Mouse (Mus musculus) midbrain, embryonic 14.5 days (tissue): ENCODE data around the gene Drg1. TPM values are rescaled to one million over a fixed set of nuclear protein-coding genes. Genes with fewer than 3 reads are reported as not detected.
"Not testable (repeated sequence)": the region's sequence is repeated elsewhere in the genome, so short reads cannot be mapped to it uniquely, and the experiment has no call there.

ENCODE experiments used
- ATAC-seq: fragments of 200-750 bp; cut with Nextera tagmentation; 2 replicates; pipeline ENCODE4 v1.8.0; 2017; ENCODE audit warnings: moderate number of reproducible peaks, moderate library complexity; ENCODE audit not compliant: low FRiP score, low TSS enrichment
- DNase-seq: peaks from one replicate; pipeline ENCODE4 v3.0.0-alpha.2; 2015
- H3K27ac ChIP-seq: fragments of 300-500 bp; sonication (generic); replicated peaks from 2 replicates; pipeline ENCODE4 v1.5.1; 2014; ENCODE audit warnings: mild to moderate bottlenecking, low read depth, low read length, moderate library complexity
- H3K27me3 ChIP-seq: fragments of 300-500 bp; sonication (generic); 2 replicates; pipeline ENCODE4 v1.6.1; 2014; ENCODE audit warnings: low read length, control low read depth, mixed read lengths; ENCODE audit not compliant: control insufficient read depth, insufficient read depth
- H3K36me3 ChIP-seq: fragments of 300-500 bp; sonication (generic); 2 replicates; pipeline ENCODE4 v1.6.1; 2014; ENCODE audit warnings: low read length, control low read depth; ENCODE audit not compliant: control insufficient read depth, insufficient read depth
- H3K4me1 ChIP-seq: fragments of 300-500 bp; sonication (generic); 2 replicates; pipeline ENCODE4 v1.6.1; 2014; ENCODE audit warnings: mild to moderate bottlenecking, antibody characterized with exemption, low read length, control low read depth; ENCODE audit not compliant: control insufficient read depth, insufficient read depth
- H3K4me2 ChIP-seq: fragments of 300-500 bp; sonication (generic); 2 replicates; pipeline ENCODE4 v1.6.1; 2014; ENCODE audit warnings: mild to moderate bottlenecking, low read length, moderate library complexity
- H3K4me3 ChIP-seq: fragments of 300-500 bp; sonication (generic); replicated peaks from 2 replicates; pipeline ENCODE4 v1.5.1; 2014; ENCODE audit warnings: low read depth, low read length
- H3K9ac ChIP-seq: fragments of 300-500 bp; sonication (generic); replicated peaks from 2 replicates; pipeline ENCODE4 v1.6.1; 2014; ENCODE audit warnings: mild to moderate bottlenecking, low read length, moderate library complexity
- H3K9me3 ChIP-seq: fragments of 300-500 bp; sonication (generic); 2 replicates; pipeline ENCODE4 v1.6.1; 2016; ENCODE audit warnings: low read length, control low read depth, mixed read lengths; ENCODE audit not compliant: control insufficient read depth
- WGBS: fragments of 180-500 bp; shearing (Covaris S2); extraction: QIAGEN DNeasy Blood & Tissue Kit; methylation state at CpG from one replicate; pipeline ENCODE4 v1.1.7; 2014; 5-methylcytosine and 5-hydroxymethylcytosine counted together
- polyA plus RNA-seq: library from polyadenylated mRNA; unstranded; fragments of >200 nt; fragmentation: Nextera tagmentation; extraction: Ambion mirVana; gene quantifications from 2 replicates; pipeline ENCODE4 v1.2.1, GENCODE M21; 2014

Drg1 gene
- polyA plus RNA-seq, 1 experiment from 2014 or later = 242 TPM

- WGBS = 94% methylated on average over 7 of the region's 7 CpGs
- H3K9me3 ChIP-seq, H3K27me3 ChIP-seq, H3K36me3 ChIP-seq, H3K9ac ChIP-seq, H3K4me1 ChIP-seq, H3K27ac ChIP-seq, DNase-seq, ATAC-seq, H3K4me2 ChIP-seq, H3K4me3 ChIP-seq: not testable (repeated sequence)
Observed at GRCm38 (mm10) chr11:3200636-3201035, 65.6 kb downstream of the Drg1 start.

- no peaks in the 10 kb centered on the region for H3K9me3 ChIP-seq
- H3K27ac ChIP-seq = no peak within 1 kb of the TSS
- ATAC-seq (no peak), DNase-seq (no peak)
- no peaks in the 10 kb centered on the region for H3K27me3 ChIP-seq
- no peaks in the 10 kb centered on the region for H3K4me1 ChIP-seq
- H3K4me3 ChIP-seq = no peak within 1 kb of the TSS
- H3K9ac ChIP-seq = no peak within 1 kb of the TSS
- H3K36me3 ChIP-seq = no peaks in the 10 kb centered on the region
- no peak within 1 kb of the TSS for H3K4me2 ChIP-seq
- WGBS = 86% methylated on average over 25 of the region's 25 CpGs
Observed at GRCm38 (mm10) chr11:3193363-3193762, 72.9 kb downstream of the Drg1 start, which contains the start of gene Sfi1. Gene Sfi1 (minus strand): TSS chr11:3193463.

- H3K4me2 ChIP-seq, DNase-seq, H3K4me1 ChIP-seq, H3K27me3 ChIP-seq, H3K9ac ChIP-seq, H3K4me3 ChIP-seq, H3K27ac ChIP-seq, ATAC-seq, H3K9me3 ChIP-seq, H3K36me3 ChIP-seq: not testable (repeated sequence)
- 84% methylated on average over 1 of the region's 1 CpGs for WGBS
Observed at GRCm38 (mm10) chr11:3182707-3183106, 83.5 kb downstream of the Drg1 start.

GRCm38 (mm10) chr11:3181971-3182370, 84.2 kb downstream of the Drg1 start:
- not testable (repeated sequence) for H3K9me3 ChIP-seq
- WGBS = 21% methylated on average over 1 of the region's 1 CpGs

GRCm38 (mm10) chr11:3181250-3181649, 85.0 kb downstream of the Drg1 start:
- H3K4me1 ChIP-seq, H3K9ac ChIP-seq, H3K4me2 ChIP-seq, H3K9me3 ChIP-seq, DNase-seq, ATAC-seq, H3K27ac ChIP-seq, H3K27me3 ChIP-seq, H3K36me3 ChIP-seq, H3K4me3 ChIP-seq: not testable (repeated sequence)
- 59% methylated on average over 4 of the region's 4 CpGs for WGBS

More at GRCm38 (mm10) chr11:3181971-3182370, 84.2 kb downstream of the Drg1 start:
- not testable (repeated sequence) for H3K4me3 ChIP-seq, H3K9ac ChIP-seq, H3K4me2 ChIP-seq, DNase-seq, H3K36me3 ChIP-seq, H3K27ac ChIP-seq, ATAC-seq, H3K4me1 ChIP-seq, H3K27me3 ChIP-seq

- H3K27ac ChIP-seq, H3K4me3 ChIP-seq, H3K4me1 ChIP-seq, ATAC-seq, H3K4me2 ChIP-seq, H3K9me3 ChIP-seq, H3K36me3 ChIP-seq, H3K27me3 ChIP-seq, H3K9ac ChIP-seq, DNase-seq: not testable (repeated sequence)
- 76% methylated on average over 6 of the region's 6 CpGs for WGBS
Observed at GRCm38 (mm10) chr11:3180510-3181160, 85.6 kb downstream of the Drg1 start.

GRCm38 (mm10) chr11:3179726-3180092, 86.5 kb downstream of the Drg1 start:
- 88% methylated on average over 7 of the region's 7 CpGs for WGBS
- H3K9me3 ChIP-seq, H3K27ac ChIP-seq, H3K36me3 ChIP-seq, H3K4me1 ChIP-seq, H3K9ac ChIP-seq, H3K4me3 ChIP-seq, DNase-seq, ATAC-seq, H3K27me3 ChIP-seq, H3K4me2 ChIP-seq: not testable (repeated sequence)

GRCm38 (mm10) chr11:3178968-3179725, 87.1 kb downstream of the Drg1 start:
- not testable (repeated sequence) for H3K27me3 ChIP-seq, H3K9ac ChIP-seq, H3K4me1 ChIP-seq, H3K36me3 ChIP-seq, H3K27ac ChIP-seq, DNase-seq, H3K9me3 ChIP-seq, H3K4me2 ChIP-seq, H3K4me3 ChIP-seq
- 0 out of 2 replicates have a peak, but pooled peaks have one; percentile 10 for ATAC-seq
- 82% methylated on average over 6 of the region's 6 CpGs for WGBS
